Mouse (Mus musculus) testis, adult 2 months (tissue): ENCODE data around the gene Atp6v1a.

Experiments
- CTCF ChIP-seq: fragments of 200-500 bp; IDR thresholded peaks from 2 replicates; pipeline ENCODE4 v1.5.1; 2012; ENCODE audit warnings: low read depth, mild to moderate bottlenecking, inconsistent platforms, low read length, moderate library complexity; ENCODE audit not compliant: control insufficient read depth, insufficient read depth, insufficient replicate concordance
- POLR2A ChIP-seq: fragments of 200-500 bp; IDR thresholded peaks from 2 replicates; pipeline ENCODE4 v1.6.1; 2012; ENCODE audit warnings: low read depth, mild to moderate bottlenecking, inconsistent platforms, low read length, moderate library complexity; ENCODE audit not compliant: control insufficient read depth

- TF ChIP-seq CTCF (no peak), POLR2A (no peak)
Measured at GRCm38 (mm10) chr16:44154497-44155057, 15.1 kb upstream of the Atp6v1a start.
